ENCODE assay signal across 8 mouse cellular contexts in genomic region chr10:43220910-43221625, GRCm38 (mm10). TPM values are rescaled to one million over a fixed set of nuclear protein-coding genes. Genes with fewer than 3 reads are reported as not detected.
DNase-seq lines count a peak whose midpoint lies in the region; ATAC-seq and TF ChIP-seq lines count a peak whose summit lies in the region.

TSS of gene Pdss2 (plus strand) at chr10:43221486.

- intact Hi-C loops in heart, postnatal 14 days (cut with DNase I) = loop anchor here (2.0 to 5.0 kb wide), 2 partner anchors 46 to 156 kb away; partner anchors contain the start of genes 9030612E09Rik and Sobp

- peaks cover 30% of the 10 kb centered on the region for H3K4me1 ChIP-seq in E14TG2a.4 (replicated peaks; ENCODE audit: low read depth, low read length)
- H3K4me1 ChIP-seq in forebrain, embryonic 13.5 days = peaks cover 13% of the 10 kb centered on the region
- H3K4me1 ChIP-seq in neural tube, embryonic 15.5 days = peaks cover 16% of the 10 kb centered on the region

- peak within 1 kb of the TSS; percentile 98 for H3K4me3 ChIP-seq in E14TG2a.4 (replicated peaks; ENCODE audit: low read length)
- H3K4me3 ChIP-seq in forebrain, embryonic 13.5 days = peak within 1 kb of the TSS; percentile 90
- H3K4me3 ChIP-seq in neural tube, embryonic 15.5 days (replicated peaks) = peak within 1 kb of the TSS; percentile 65

- DNase-seq in c-Kit-positive CD71-positive TER-119-positive erythroid progenitor cells, embryonic 14.5 days (ENCODE audit: low spot score) = peak; percentile 91
- DNase-seq in heart, postnatal 14 days = peak; percentile 90 to 93
- peak; percentile 95 for DNase-seq in layer of hippocampus, adult 11-12 months (ENCODE audit: low spot score)
- peak; percentile 96 to 98 for DNase-seq in lung, adult 18-20 months
- peak; percentile 96 for DNase-seq in testis, postnatal 14 days (ENCODE audit: low spot score)

- peak within 1 kb of the TSS; percentile 96 for H3K9ac ChIP-seq in forebrain, embryonic 13.5 days
- peak within 1 kb of the TSS; percentile 83 for H3K9ac ChIP-seq in neural tube, embryonic 15.5 days (replicated peaks)

- TF ChIP-seq CTCF in E14TG2a.4 (conservative IDR thresholded peaks at IDR 0.05; ENCODE audit: low read length) = no peak

- H3K9me3 ChIP-seq in E14TG2a.4 (ENCODE audit: low read length) = no peaks in the 10 kb centered on the region
- no peaks in the 10 kb centered on the region for H3K9me3 ChIP-seq in forebrain, embryonic 13.5 days (replicated peaks)
- H3K9me3 ChIP-seq in neural tube, embryonic 15.5 days (replicated peaks) = no peaks in the 10 kb centered on the region

- peak within 1 kb of the TSS; percentile 99 for H3K4me2 ChIP-seq in forebrain, embryonic 13.5 days
- peak within 1 kb of the TSS; percentile 83 for H3K4me2 ChIP-seq in neural tube, embryonic 15.5 days

- H3K27me3 ChIP-seq in E14TG2a.4 (ENCODE audit: insufficient read depth, low read length) = no peaks in the 10 kb centered on the region
- H3K27me3 ChIP-seq in forebrain, embryonic 13.5 days = no peaks in the 10 kb centered on the region
- H3K27me3 ChIP-seq in neural tube, embryonic 15.5 days (replicated peaks) = no peaks in the 10 kb centered on the region

- peaks cover 4% of the 10 kb centered on the region; the same call in 1 of the 2 replicates for H3K36me3 ChIP-seq in E14TG2a.4 (ENCODE audit: insufficient read depth, low read length)
- no peaks in the 10 kb centered on the region for H3K36me3 ChIP-seq in forebrain, embryonic 13.5 days (ENCODE audit: poor library complexity, severe bottlenecking)
- no peaks in the 10 kb centered on the region for H3K36me3 ChIP-seq in neural tube, embryonic 15.5 days

- H3K27ac ChIP-seq in forebrain, embryonic 13.5 days = peak within 1 kb of the TSS; percentile 88
- peak within 1 kb of the TSS; percentile 95 for H3K27ac ChIP-seq in neural tube, embryonic 15.5 days (replicated peaks)

- under 1% methylated on average over 50 of the region's 50 CpGs for WGBS in forebrain, embryonic 13.5 days
- WGBS in neural tube, embryonic 15.5 days = under 1% methylated on average over 50 of the region's 50 CpGs

- peak; percentile 99 for ATAC-seq in forebrain, embryonic 13.5 days
- peak; percentile 98 for ATAC-seq in neural tube, embryonic 15.5 days (ENCODE audit: low FRiP score)

RNA-seq across cellular contexts. Expression of gene Pdss2, which starts in this region (rescaled TPM):
- polyA plus RNA-seq in forebrain, embryonic 13.5 days (2015; fragmentation: Nextera tagmentation; extraction: Ambion mirVana) = 15.9 and 16.2 TPM in 2 replicates
- 10 to 100 TPM; 23.7 to 27.3 TPM for total RNA-seq in heart, postnatal 14 days (2021)
- polyA plus RNA-seq in neural tube, embryonic 15.5 days (2015; fragmentation: Nextera tagmentation; extraction: Ambion mirVana) = 16.1 and 16.8 TPM in 2 replicates

Comparison
In these comparisons a context has a peak if more than half of its experiments do, and no peak if none do; other contexts are left out.
1. Peak in every context shown above with its lines: DNase-seq, ATAC-seq, H3K4me3 ChIP-seq and H3K27ac ChIP-seq.